Mouse (Mus musculus): Measurements from ENCODE around the gene Tmem205. TPM values are rescaled to one million over a fixed set of nuclear protein-coding genes. Genes with fewer than 3 reads are reported as not detected.

The Tmem205 gene
- polyA plus RNA-seq, 1 experiment from 2014 or later = 75.4 TPM

- H3K4me1 ChIP-seq (ENCODE audit: insufficient read depth, low read length) = no peaks in the 10 kb centered on the region
- 77% methylated on average over 11 of the region's 11 CpGs for WGBS
- no peaks in the 10 kb centered on the region for H3K27me3 ChIP-seq (ENCODE audit: insufficient read depth, low read length)
- no peak overlapping the region for H3K4me2 ChIP-seq (replicated peaks; ENCODE audit: low read depth, low read length)
- H3K36me3 ChIP-seq (ENCODE audit: insufficient read depth, low read length) = no peaks in the 10 kb centered on the region
- no peaks in the 10 kb centered on the region for H3K9me3 ChIP-seq (ENCODE audit: low read length)
- H3K4me3 ChIP-seq (ENCODE audit: low read length) = no peak overlapping the region
- no peak overlapping the region for H3K9ac ChIP-seq (replicated peaks; ENCODE audit: low read length)
- ATAC-seq (ENCODE audit: low FRiP score, low TSS enrichment) = no peak
- H3K27ac ChIP-seq (ENCODE audit: low read length) = no peak overlapping the region
Measured at GRCm38 (mm10) chr9:21908216-21908615, 19.1 kb downstream of the Tmem205 start.

GRCm38 (mm10) chr9:21904031-21904430 lies 23.3 kb downstream of the Tmem205 start:
- Histone ChIP-seq H3K9ac (replicated peaks; ENCODE audit: low read length) (no peak overlapping the region), H3K27me3 (ENCODE audit: insufficient read depth, low read length) (peaks cover 2% of the 10 kb centered on the region; the same call in 1 of the 2 replicates), H3K27ac (ENCODE audit: low read length) (no peak overlapping the region), H3K4me1 (ENCODE audit: insufficient read depth, low read length) (peaks cover 4% of the 10 kb centered on the region; the same call in 1 of the 2 replicates), H3K36me3 (ENCODE audit: insufficient read depth, low read length) (no peaks in the 10 kb centered on the region), H3K4me3 (ENCODE audit: low read length) (no peak overlapping the region), H3K4me2 (replicated peaks; ENCODE audit: low read depth, low read length) (no peak overlapping the region), H3K9me3 (ENCODE audit: low read length) (no peaks in the 10 kb centered on the region)
- no peak for ATAC-seq (ENCODE audit: low FRiP score, low TSS enrichment)
- 79% methylated on average over 4 of the region's 4 CpGs for WGBS

GRCm38 (mm10) chr9:21901223-21901820 lies 26.0 kb downstream of the Tmem205 start:
- H3K27me3 ChIP-seq (ENCODE audit: insufficient read depth, low read length) = peaks cover 5% of the 10 kb centered on the region
- peak overlapping the region; percentile 55 for H3K4me2 ChIP-seq (replicated peaks; ENCODE audit: low read depth, low read length)
- peak; percentile 81 for ATAC-seq (ENCODE audit: low FRiP score, low TSS enrichment)
- H3K27ac ChIP-seq (ENCODE audit: low read length) = no peak overlapping the region
- peak overlapping the region; percentile 58 for H3K9ac ChIP-seq (replicated peaks; ENCODE audit: low read length)
- no peaks in the 10 kb centered on the region for H3K9me3 ChIP-seq (ENCODE audit: low read length)
- peak overlapping the region; percentile 54 for H3K4me3 ChIP-seq (ENCODE audit: low read length)
- peaks cover 4% of the 10 kb centered on the region; the same call in 1 of the 2 replicates for H3K4me1 ChIP-seq (ENCODE audit: insufficient read depth, low read length)
- H3K36me3 ChIP-seq (ENCODE audit: insufficient read depth, low read length) = no peaks in the 10 kb centered on the region
- 16% methylated on average over 10 of the region's 10 CpGs for WGBS

DNA sequence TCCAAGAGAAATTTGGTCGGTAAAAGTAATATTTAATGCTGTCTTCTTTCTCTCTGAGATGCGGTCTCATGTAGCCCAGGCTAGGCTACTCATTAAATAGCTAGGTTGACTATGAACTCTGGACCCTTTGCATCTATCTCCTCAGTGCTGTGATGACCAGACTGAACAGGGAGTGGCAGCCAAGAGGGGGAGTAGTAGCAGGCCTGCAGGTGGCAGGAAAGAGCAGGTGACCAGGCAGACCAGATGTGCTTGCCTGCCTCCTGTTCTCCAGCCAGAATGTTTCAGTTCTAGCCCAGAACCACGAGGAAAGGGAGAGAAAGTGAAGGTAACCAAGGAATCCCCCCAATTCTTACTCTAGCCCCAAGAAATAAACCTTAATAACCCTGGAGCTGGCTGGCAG lies 38.1 kb downstream of the Tmem205 start:
- H3K4me1 ChIP-seq (ENCODE audit: insufficient read depth, low read length) = no peaks in the 10 kb centered on the region
- no peaks in the 10 kb centered on the region for H3K27me3 ChIP-seq (ENCODE audit: insufficient read depth, low read length)
- WGBS = 55% methylated on average over 3 of the region's 3 CpGs
- no peaks in the 10 kb centered on the region for H3K9me3 ChIP-seq (ENCODE audit: low read length)
- H3K4me2 ChIP-seq (replicated peaks; ENCODE audit: low read depth, low read length) = no peak overlapping the region
- no peak overlapping the region for H3K4me3 ChIP-seq (ENCODE audit: low read length)
- no peak overlapping the region for H3K9ac ChIP-seq (replicated peaks; ENCODE audit: low read length)
- no peak for ATAC-seq (ENCODE audit: low FRiP score, low TSS enrichment)
- H3K36me3 ChIP-seq (ENCODE audit: insufficient read depth, low read length) = no peaks in the 10 kb centered on the region
- H3K27ac ChIP-seq (ENCODE audit: low read length) = no peak overlapping the region

DNA sequence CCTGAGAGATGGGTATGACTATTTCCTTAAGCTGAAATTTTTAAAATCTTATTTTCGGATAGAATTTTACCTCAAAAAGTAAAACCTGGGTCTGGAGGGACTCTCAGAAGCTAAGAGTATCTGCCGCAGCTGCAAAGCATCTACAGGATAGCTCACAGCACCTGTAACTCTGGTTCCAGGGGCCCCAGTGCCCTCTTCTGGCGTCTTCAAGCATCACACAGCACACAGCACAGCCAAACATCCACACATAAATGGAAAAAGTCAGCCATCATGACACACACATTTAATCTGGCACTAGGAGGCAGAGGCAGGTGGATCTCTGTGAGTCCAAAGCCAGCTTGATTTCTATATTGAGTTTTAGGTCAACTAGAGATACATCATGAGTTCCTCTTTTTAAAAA lies 50.8 kb downstream of the Tmem205 start:
- no peak overlapping the region for H3K4me2 ChIP-seq (replicated peaks; ENCODE audit: low read depth, low read length)
- H3K9me3 ChIP-seq (ENCODE audit: low read length) = peaks cover 3% of the 10 kb centered on the region; the same call in 1 of the 2 replicates
- no peak overlapping the region for H3K4me3 ChIP-seq (ENCODE audit: low read length)
- H3K27ac ChIP-seq (ENCODE audit: low read length) = no peak overlapping the region
- ATAC-seq (ENCODE audit: low FRiP score, low TSS enrichment) = no peak
- H3K36me3 ChIP-seq (ENCODE audit: insufficient read depth, low read length) = no peaks in the 10 kb centered on the region
- no peak overlapping the region for H3K9ac ChIP-seq (replicated peaks; ENCODE audit: low read length)
- WGBS = 64% methylated on average over 3 of the region's 3 CpGs
- H3K27me3 ChIP-seq (ENCODE audit: insufficient read depth, low read length) = no peaks in the 10 kb centered on the region
- no peaks in the 10 kb centered on the region for H3K4me1 ChIP-seq (ENCODE audit: insufficient read depth, low read length)

DNA sequence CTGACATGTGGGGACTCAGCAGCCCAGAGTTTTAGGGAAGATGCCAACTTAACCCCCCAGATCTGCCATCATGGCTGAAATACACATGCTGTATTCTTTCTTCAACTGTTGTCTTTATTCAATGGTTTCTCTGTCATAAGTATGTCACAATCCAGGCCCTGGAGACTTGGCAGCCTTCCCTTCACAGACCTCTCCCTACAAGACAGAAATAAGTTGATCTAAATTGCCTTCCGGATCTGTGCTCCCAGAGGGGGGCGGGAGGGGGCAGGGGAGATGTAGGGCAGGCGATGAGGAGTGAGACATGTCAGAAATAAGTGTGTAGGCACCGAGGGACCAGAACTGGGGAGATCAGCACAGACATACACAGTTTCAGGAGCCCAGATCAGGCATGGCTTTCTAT lies 55.2 kb downstream of the Tmem205 start:
- Histone ChIP-seq H3K27me3 (ENCODE audit: insufficient read depth, low read length) (no peaks in the 10 kb centered on the region), H3K27ac (ENCODE audit: low read length) (no peak overlapping the region), H3K9me3 (ENCODE audit: low read length) (peaks cover 3% of the 10 kb centered on the region; the same call in 1 of the 2 replicates), H3K4me3 (ENCODE audit: low read length) (no peak overlapping the region), H3K4me1 (ENCODE audit: insufficient read depth, low read length) (no peaks in the 10 kb centered on the region), H3K9ac (replicated peaks; ENCODE audit: low read length) (no peak overlapping the region), H3K4me2 (replicated peaks; ENCODE audit: low read depth, low read length) (no peak overlapping the region), H3K36me3 (ENCODE audit: insufficient read depth, low read length) (no peaks in the 10 kb centered on the region)
- ATAC-seq (ENCODE audit: low FRiP score, low TSS enrichment) = no peak
- WGBS = 58% methylated on average over 4 of the region's 4 CpGs

Other genes starting within 250 kb of the Tmem205 start
- 30.6 and 33.2 TPM in 2 replicates for gene Ldlr, start 204.1 kb downstream of the Tmem205 start, polyA plus RNA-seq (2015; fragmentation: Nextera tagmentation; extraction: Ambion mirVana)
- gene Spc24, start 167.3 kb downstream of the Tmem205 start, polyA plus RNA-seq (2015; fragmentation: Nextera tagmentation; extraction: Ambion mirVana) = 120 and 134 TPM in 2 replicates
- 18.7 and 19.7 TPM in 2 replicates for gene Kank2, start 128.8 kb downstream of the Tmem205 start, polyA plus RNA-seq (2015; fragmentation: Nextera tagmentation; extraction: Ambion mirVana)
- 5.4 and 6.0 TPM in 2 replicates for gene Angptl8, start 92.0 kb downstream of the Tmem205 start, polyA plus RNA-seq (2015; fragmentation: Nextera tagmentation; extraction: Ambion mirVana)
- gene Dock6, start 74.9 kb downstream of the Tmem205 start, polyA plus RNA-seq (2015; fragmentation: Nextera tagmentation; extraction: Ambion mirVana) = 46.8 and 47.1 TPM in 2 replicates
- 14.2 and 14.4 TPM in 2 replicates for gene Rab3d, start 9.4 kb downstream of the Tmem205 start, polyA plus RNA-seq (2015; fragmentation: Nextera tagmentation; extraction: Ambion mirVana)
- gene Ccdc159, start 85 bp downstream of the Tmem205 start, polyA plus RNA-seq (2015; fragmentation: Nextera tagmentation; extraction: Ambion mirVana) = 5.4 and 6.0 TPM in 2 replicates
- gene Plppr2, start 9.5 kb upstream of the Tmem205 start, polyA plus RNA-seq (2015; fragmentation: Nextera tagmentation; extraction: Ambion mirVana) = 10.4 and 10.7 TPM in 2 replicates
- gene Swsap1, start 28.2 kb upstream of the Tmem205 start, polyA plus RNA-seq (2015; fragmentation: Nextera tagmentation; extraction: Ambion mirVana) = 9.0 TPM in 2 replicates
- gene Epor, start 36.0 kb upstream of the Tmem205 start, polyA plus RNA-seq (2015; fragmentation: Nextera tagmentation; extraction: Ambion mirVana) = 11.8 and 15.7 TPM in 2 replicates
- gene Rgl3, start 61.9 kb upstream of the Tmem205 start, polyA plus RNA-seq (2015; fragmentation: Nextera tagmentation; extraction: Ambion mirVana) = 33.9 and 34.2 TPM in 2 replicates
- 1.9 TPM in 2 replicates for gene Ccdc151, start 75.1 kb upstream of the Tmem205 start, polyA plus RNA-seq (2015; fragmentation: Nextera tagmentation; extraction: Ambion mirVana)
- 157 and 161 TPM in 2 replicates for gene Prkcsh, start 75.2 kb upstream of the Tmem205 start, polyA plus RNA-seq (2015; fragmentation: Nextera tagmentation; extraction: Ambion mirVana)
- gene Elavl3, start 124.5 kb upstream of the Tmem205 start, polyA plus RNA-seq (2015; fragmentation: Nextera tagmentation; extraction: Ambion mirVana) = 0.10 and 0.37 TPM in 2 replicates
- not detected in 2 replicates for gene Gm49318, start 143.7 kb upstream of the Tmem205 start, polyA plus RNA-seq (2015; fragmentation: Nextera tagmentation; extraction: Ambion mirVana)
- gene Zfp653, start 143.8 kb upstream of the Tmem205 start, polyA plus RNA-seq (2015; fragmentation: Nextera tagmentation; extraction: Ambion mirVana) = 11.6 and 14.2 TPM in 2 replicates
- 54.4 and 62.7 TPM in 2 replicates for gene Ecsit, start 157.9 kb upstream of the Tmem205 start, polyA plus RNA-seq (2015; fragmentation: Nextera tagmentation; extraction: Ambion mirVana)
- gene Cnn1, start 171.7 kb upstream of the Tmem205 start, polyA plus RNA-seq (2015; fragmentation: Nextera tagmentation; extraction: Ambion mirVana) = 13.3 and 49.9 TPM in 2 replicates
- gene Elof1, start 189.6 kb upstream of the Tmem205 start, polyA plus RNA-seq (2015; fragmentation: Nextera tagmentation; extraction: Ambion mirVana) = 195 and 203 TPM in 2 replicates
- gene Acp5, start 208.2 kb upstream of the Tmem205 start, polyA plus RNA-seq (2015; fragmentation: Nextera tagmentation; extraction: Ambion mirVana) = 5.8 and 6.7 TPM in 2 replicates
- gene Pigyl, start 229.3 kb upstream of the Tmem205 start, polyA plus RNA-seq (2015; fragmentation: Nextera tagmentation; extraction: Ambion mirVana) = 70.2 and 72.4 TPM in 2 replicates

Measured in kidney, embryonic 16.5 days (tissue).